Mouse (Mus musculus) intestine, postnatal 0 days (tissue): Measurements from ENCODE around the gene Sys1. TPM values are rescaled to one million over a fixed set of nuclear protein-coding genes. Genes with fewer than 3 reads are reported as not detected.

Source experiments
- ATAC-seq: fragments of 200-750 bp; cut with Nextera tagmentation; 2 replicates; pipeline ENCODE4 v1.8.0; 2017; ENCODE audit warnings: mild to moderate bottlenecking, moderate TSS enrichment, moderate library complexity
- H3K27ac ChIP-seq: fragments of 300-500 bp; sonication (generic); 2 replicates; pipeline ENCODE4 v1.5.1; 2014; ENCODE audit warnings: mild to moderate bottlenecking, low read depth, low read length, moderate library complexity
- H3K27me3 ChIP-seq: fragments of 300-500 bp; sonication (generic); replicated peaks from 2 replicates; pipeline ENCODE4 v1.6.1; 2014; ENCODE audit warnings: low read length, mixed read lengths; ENCODE audit not compliant: control insufficient read depth, insufficient read depth
- H3K36me3 ChIP-seq: fragments of 300-500 bp; sonication (generic); 2 replicates; pipeline ENCODE4 v1.6.1; 2014; ENCODE audit warnings: mild to moderate bottlenecking, moderate library complexity; ENCODE audit not compliant: control insufficient read depth, insufficient read depth
- H3K4me1 ChIP-seq: fragments of 300-500 bp; sonication (generic); replicated peaks from 2 replicates; pipeline ENCODE4 v1.6.1; 2014; ENCODE audit warnings: antibody characterized with exemption, low read length, mixed read lengths; ENCODE audit not compliant: control insufficient read depth, insufficient read depth
- H3K4me2 ChIP-seq: fragments of 300-500 bp; sonication (generic); replicated peaks from 2 replicates; pipeline ENCODE4 v1.6.1; 2014; ENCODE audit warnings: low read depth, mild to moderate bottlenecking, moderate library complexity
- H3K4me3 ChIP-seq: fragments of 300-500 bp; sonication (generic); 2 replicates; pipeline ENCODE4 v1.5.1; 2014; ENCODE audit warnings: low read depth, low read length
- H3K9ac ChIP-seq: fragments of 300-500 bp; sonication (generic); 2 replicates; pipeline ENCODE4 v1.6.1; 2014; ENCODE audit warnings: mild to moderate bottlenecking, low read depth, low read length
- H3K9me3 ChIP-seq: fragments of 300-500 bp; sonication (generic); 2 replicates; pipeline ENCODE4 v1.6.1; 2016; ENCODE audit warnings: mixed run types; ENCODE audit not compliant: control insufficient read depth
- CTCF ChIP-seq: sonication (generic); IDR thresholded peaks from 2 replicates; pipeline ENCODE4 v1.5.1; 2016; ENCODE audit warnings: low read depth, mild to moderate bottlenecking, control low read depth, antibody characterized with exemption, moderate library complexity
- WGBS: fragments of 180-500 bp; shearing (Covaris S2); extraction: QIAGEN DNeasy Blood & Tissue Kit; methylation state at CpG from one replicate; pipeline ENCODE4 v1.1.7; 2014; 5-methylcytosine and 5-hydroxymethylcytosine counted together
- polyA plus RNA-seq: library from polyadenylated mRNA; unstranded; fragments of >200 nt; fragmentation: Nextera tagmentation; extraction: Ambion mirVana; gene quantifications from 2 replicates; pipeline ENCODE4 v1.2.1, GENCODE M21; 2015

Gene Sys1
- polyA plus RNA-seq, 1 experiment from 2014 or later, result 62.3 TPM

GRCm38 (mm10) chr2:164431676-164432465 is 24.9 kb upstream of the Sys1 start:
- 31% methylated on average over 9 of the region's 9 CpGs for WGBS
- peak overlapping the region; percentile 55 for H3K9ac ChIP-seq

GRCm38 (mm10) chr2:164432541-164433191 is 24.1 kb upstream of the Sys1 start:
- Histone ChIP-seq H3K27me3 (no peaks in the 10 kb centered on the region), H3K4me1 (peaks cover 49% of the 10 kb centered on the region)

More at GRCm38 (mm10) chr2:164431676-164432465, 24.9 kb upstream of the Sys1 start:
- Histone ChIP-seq H3K4me2 (peak overlapping the region; percentile 60), H3K27ac (peak overlapping the region; percentile 91), H3K4me1 (peaks cover 49% of the 10 kb centered on the region), H3K9me3 (no peaks in the 10 kb centered on the region), H3K27me3 (no peaks in the 10 kb centered on the region), H3K4me3 (peak overlapping the region; percentile 11; the same call in 1 of the 2 replicates), H3K36me3 (peaks cover 35% of the 10 kb centered on the region)
- no peak for TF ChIP-seq CTCF
- peak; percentile 53 for ATAC-seq

GRCm38 (mm10) chr2:164433278-164433895 is 23.4 kb upstream of the Sys1 start:
- H3K4me2 ChIP-seq, result peak overlapping the region; percentile 60
- H3K9ac ChIP-seq, result peak overlapping the region; percentile 55
- WGBS, result 43% methylated on average over 9 of the region's 9 CpGs
- no peaks in the 10 kb centered on the region for H3K27me3 ChIP-seq
- no peak for TF ChIP-seq CTCF
- 0 out of 2 replicates have a peak overlapping the region, but pooled peaks have one; percentile 26 for H3K4me3 ChIP-seq
- no peaks in the 10 kb centered on the region for H3K9me3 ChIP-seq
- peaks cover 21% of the 10 kb centered on the region for H3K36me3 ChIP-seq
- ATAC-seq, result no peak
- peak overlapping the region; percentile 95 for H3K27ac ChIP-seq
- peaks cover 49% of the 10 kb centered on the region for H3K4me1 ChIP-seq

More at GRCm38 (mm10) chr2:164432541-164433191, 24.1 kb upstream of the Sys1 start:
- ATAC-seq, result no peak
- Histone ChIP-seq H3K36me3 (peaks cover 28% of the 10 kb centered on the region), H3K9me3 (no peaks in the 10 kb centered on the region), H3K4me3 (0 out of 2 replicates have a peak overlapping the region, but pooled peaks have one; percentile 26), H3K9ac (peak overlapping the region; percentile 55), H3K4me2 (peak overlapping the region; percentile 60), H3K27ac (peak overlapping the region; percentile 91)
- TF ChIP-seq CTCF, result 0 out of 2 replicates have a peak, but pooled peaks have one; percentile 4
- WGBS, result 15% methylated on average over 22 of the region's 22 CpGs

GRCm38 (mm10) chr2:164434681-164435080 is 22.1 kb upstream of the Sys1 start:
- ATAC-seq, result no peak
- Histone ChIP-seq H3K4me2 (peak overlapping the region; percentile 60), H3K36me3 (peaks cover 8% of the 10 kb centered on the region), H3K9me3 (no peaks in the 10 kb centered on the region), H3K27ac (peak overlapping the region; percentile 95), H3K27me3 (no peaks in the 10 kb centered on the region), H3K4me1 (peaks cover 49% of the 10 kb centered on the region), H3K9ac (0 out of 2 replicates have a peak overlapping the region, but pooled peaks have one; percentile 22), H3K4me3 (no peak overlapping the region)
- TF ChIP-seq CTCF, result no peak
- WGBS, result 27% methylated on average over 3 of the region's 3 CpGs

- 0 out of 2 replicates have a peak overlapping the region, but pooled peaks have one; percentile 23 for H3K9ac ChIP-seq
- WGBS, result 11% methylated on average over 5 of the region's 5 CpGs
- ATAC-seq, result no peak
- peak overlapping the region; percentile 95 for H3K27ac ChIP-seq
- no peaks in the 10 kb centered on the region for H3K27me3 ChIP-seq
- no peaks in the 10 kb centered on the region for H3K9me3 ChIP-seq
- H3K36me3 ChIP-seq, result no peaks in the 10 kb centered on the region; the same call in 1 of the 2 replicates
- peaks cover 47% of the 10 kb centered on the region for H3K4me1 ChIP-seq
- no peak for TF ChIP-seq CTCF
- H3K4me3 ChIP-seq, result no peak overlapping the region
- peak overlapping the region; percentile 89 for H3K4me2 ChIP-seq
Observed at GRCm38 (mm10) chr2:164435216-164436090, 21.3 kb upstream of the Sys1 start.
